Mouse (Mus musculus) midbrain, embryonic 11.5 days (tissue): ENCODE results near the gene Fam107a. TPM values are rescaled to one million over a fixed set of nuclear protein-coding genes. Genes with fewer than 3 reads are reported as not detected.

Experiments
- ATAC-seq: fragments of 200-750 bp; cut with Nextera tagmentation; 2 replicates; pipeline ENCODE4 v1.8.0; 2017; ENCODE audit warnings: moderate TSS enrichment, moderate library complexity; ENCODE audit not compliant: low FRiP score
- DNase-seq: peaks from one replicate; pipeline ENCODE4 v3.0.0; 2015; ENCODE audit warnings: low spot score; ENCODE audit errors: missing footprints
- H3K27ac ChIP-seq: fragments of 300-500 bp; sonication (generic); 2 replicates; pipeline ENCODE4 v1.5.1; 2014; ENCODE audit warnings: low read depth, low read length
- H3K27me3 ChIP-seq: fragments of 300-500 bp; sonication (generic); 2 replicates; pipeline ENCODE4 v1.6.1; 2014; ENCODE audit warnings: mild to moderate bottlenecking, low read length, moderate library complexity, mixed read lengths; ENCODE audit not compliant: control insufficient read depth, insufficient read depth
- H3K36me3 ChIP-seq: fragments of 300-500 bp; sonication (generic); 2 replicates; pipeline ENCODE4 v1.6.1; 2014; ENCODE audit warnings: mild to moderate bottlenecking, low read length, moderate library complexity, mixed read lengths; ENCODE audit not compliant: control insufficient read depth, insufficient read depth
- H3K4me1 ChIP-seq: fragments of 300-500 bp; sonication (generic); 2 replicates; pipeline ENCODE4 v1.6.1; 2014; ENCODE audit warnings: low read length; ENCODE audit not compliant: control insufficient read depth, insufficient read depth
- H3K4me2 ChIP-seq: fragments of 300-500 bp; sonication (generic); 2 replicates; pipeline ENCODE4 v1.6.1; 2014; ENCODE audit warnings: mild to moderate bottlenecking, moderate library complexity
- H3K4me3 ChIP-seq: fragments of 300-500 bp; sonication (generic); 2 replicates; pipeline ENCODE4 v1.5.1; 2014; ENCODE audit warnings: low read depth, low read length
- H3K9ac ChIP-seq: fragments of 300-500 bp; sonication (generic); 2 replicates; pipeline ENCODE4 v1.6.1; 2014; ENCODE audit warnings: low read length
- H3K9me3 ChIP-seq: fragments of 300-500 bp; sonication (generic); 2 replicates; pipeline ENCODE4 v1.6.1; 2016; ENCODE audit warnings: low read length; ENCODE audit not compliant: control insufficient read depth
- WGBS: fragments of 180-500 bp; shearing (Covaris S2); extraction: QIAGEN DNeasy Blood & Tissue Kit; methylation state at CpG from one replicate; pipeline ENCODE4 v1.1.7; 2014; 5-methylcytosine and 5-hydroxymethylcytosine counted together
- polyA plus RNA-seq: library from polyadenylated mRNA; unstranded; fragments of >200 nt; fragmentation: Nextera tagmentation; extraction: Ambion mirVana; gene quantifications from 2 replicates; pipeline ENCODE4 v1.2.1, GENCODE M21; 2014

Fam107a gene
- polyA plus RNA-seq = 0.20 and 0.33 TPM in 2 replicates

GRCm38 (mm10) chr14:8317194-8318097, at the start of gene Fam107a:
Fam107a (minus strand) TSS chr14:8318023.
- Histone ChIP-seq H3K27ac (no peak within 1 kb of the TSS), H3K9ac (0 out of 2 replicates have a peak within 1 kb of the TSS, but pooled peaks have one; percentile 10), H3K36me3 (no peaks in the 10 kb centered on the region), H3K4me1 (peaks cover 11% of the 10 kb centered on the region), H3K4me2 (peak within 1 kb of the TSS; percentile 39), H3K9me3 (no peaks in the 10 kb centered on the region), H3K27me3 (peaks cover 24% of the 10 kb centered on the region), H3K4me3 (peak within 1 kb of the TSS; percentile 12)
- peak; percentile 64 for ATAC-seq
- peak; percentile 92 for DNase-seq
- WGBS = 13% methylated on average over 41 of the region's 41 CpGs

GRCm38 (mm10) chr14:8367121-8367520, 49.3 kb upstream of the Fam107a start:
- no peak overlapping the region for H3K4me3 ChIP-seq
- 0 out of 2 replicates have a peak, but pooled peaks have one; percentile 19 for ATAC-seq
- H3K4me2 ChIP-seq = no peak overlapping the region
- peak; percentile 80 for DNase-seq
- no peak overlapping the region for H3K9ac ChIP-seq
- no peaks in the 10 kb centered on the region for H3K9me3 ChIP-seq
- no peaks in the 10 kb centered on the region for H3K36me3 ChIP-seq
- no peaks in the 10 kb centered on the region for H3K27me3 ChIP-seq
- 0% methylated on average over 1 of the region's 1 CpGs for WGBS
- H3K27ac ChIP-seq = no peak overlapping the region
- H3K4me1 ChIP-seq = peaks cover 6% of the 10 kb centered on the region

- Histone ChIP-seq H3K36me3 (no peaks in the 10 kb centered on the region), H3K27ac (no peak overlapping the region), H3K4me1 (peaks cover 6% of the 10 kb centered on the region), H3K4me3 (no peak overlapping the region), H3K4me2 (no peak overlapping the region), H3K9me3 (no peaks in the 10 kb centered on the region), H3K9ac (no peak overlapping the region), H3K27me3 (no peaks in the 10 kb centered on the region)
- no peak for ATAC-seq
- DNase-seq = peak; percentile 74
- 72% methylated on average over 6 of the region's 6 CpGs for WGBS
Observed at GRCm38 (mm10) chr14:8365833-8366232, 48.0 kb upstream of the Fam107a start.

- Histone ChIP-seq H3K27ac (no peak overlapping the region), H3K4me3 (no peak overlapping the region), H3K27me3 (no peaks in the 10 kb centered on the region), H3K4me1 (no peaks in the 10 kb centered on the region), H3K9me3 (no peaks in the 10 kb centered on the region), H3K36me3 (no peaks in the 10 kb centered on the region), H3K4me2 (no peak overlapping the region), H3K9ac (no peak overlapping the region)
- ATAC-seq = no peak
- WGBS = 89% methylated on average over 9 of the region's 9 CpGs
- DNase-seq = no peak
Observed at GRCm38 (mm10) chr14:8356836-8357235, 39.0 kb upstream of the Fam107a start.

- H3K27me3 ChIP-seq = no peaks in the 10 kb centered on the region
- DNase-seq = peak; percentile 97
Observed at GRCm38 (mm10) chr14:8355999-8356501, 38.2 kb upstream of the Fam107a start.

GRCm38 (mm10) chr14:8348927-8349326, 31.1 kb upstream of the Fam107a start:
- Histone ChIP-seq H3K4me3 (no peak overlapping the region), H3K4me1 (no peaks in the 10 kb centered on the region), H3K4me2 (no peak overlapping the region), H3K9ac (no peak overlapping the region), H3K36me3 (no peaks in the 10 kb centered on the region), H3K27ac (no peak overlapping the region), H3K9me3 (no peaks in the 10 kb centered on the region), H3K27me3 (no peaks in the 10 kb centered on the region)
- 86% methylated on average over 9 of the region's 9 CpGs for WGBS
- ATAC-seq (no peak; the same call in 1 of the 2 replicates), DNase-seq (no peak)

More at GRCm38 (mm10) chr14:8355999-8356501, 38.2 kb upstream of the Fam107a start:
- H3K4me2 ChIP-seq = no peak overlapping the region
- H3K4me1 ChIP-seq = no peaks in the 10 kb centered on the region
- H3K9ac ChIP-seq = no peak overlapping the region
- H3K9me3 ChIP-seq = no peaks in the 10 kb centered on the region
- WGBS = 44% methylated on average over 6 of the region's 6 CpGs
- ATAC-seq = peak; percentile 64
- no peaks in the 10 kb centered on the region for H3K36me3 ChIP-seq
- no peak overlapping the region for H3K27ac ChIP-seq
- H3K4me3 ChIP-seq = no peak overlapping the region

GRCm38 (mm10) chr14:8346255-8346997, 28.6 kb upstream of the Fam107a start:
- DNase-seq (peak; percentile 99), ATAC-seq (peak; percentile 58)
- H3K27ac ChIP-seq = no peak overlapping the region
- no peaks in the 10 kb centered on the region for H3K27me3 ChIP-seq
- no peaks in the 10 kb centered on the region for H3K9me3 ChIP-seq
- H3K36me3 ChIP-seq = no peaks in the 10 kb centered on the region
- no peak overlapping the region for H3K4me3 ChIP-seq
- no peak overlapping the region for H3K9ac ChIP-seq
- H3K4me2 ChIP-seq = no peak overlapping the region
- no peaks in the 10 kb centered on the region for H3K4me1 ChIP-seq
- WGBS = 22% methylated on average over 7 of the region's 7 CpGs

GRCm38 (mm10) chr14:8345566-8345965, 27.7 kb upstream of the Fam107a start:
- WGBS = 75% methylated on average over 4 of the region's 4 CpGs
- DNase-seq = no peak
- ATAC-seq = no peak
- Histone ChIP-seq H3K9me3 (no peaks in the 10 kb centered on the region), H3K27ac (no peak overlapping the region), H3K4me2 (no peak overlapping the region), H3K4me1 (no peaks in the 10 kb centered on the region), H3K9ac (no peak overlapping the region), H3K36me3 (no peaks in the 10 kb centered on the region), H3K27me3 (no peaks in the 10 kb centered on the region), H3K4me3 (no peak overlapping the region)
